Mouse (Mus musculus) limb, embryonic 14.5 days (tissue): ENCODE measurements around the gene Rorc. TPM values are rescaled to one million over a fixed set of nuclear protein-coding genes. Genes with fewer than 3 reads are reported as not detected.

Experiments used
- ATAC-seq: fragments of 200-750 bp; cut with Nextera tagmentation; 2 replicates; pipeline ENCODE4 v1.8.0; 2017; ENCODE audit warnings: low read depth, moderate number of reproducible peaks, moderate TSS enrichment; ENCODE audit not compliant: low FRiP score
- DNase-seq: peaks from one replicate; pipeline ENCODE4 v3.0.0-alpha.2; 2015; ENCODE audit warnings: low spot score
- H3K27ac ChIP-seq: fragments of 300-500 bp; sonication (generic); replicated peaks from 2 replicates; pipeline ENCODE4 v1.5.1; 2014; ENCODE audit warnings: low read depth, mild to moderate bottlenecking, low read length, moderate library complexity, mixed read lengths
- H3K27me3 ChIP-seq: fragments of 300-500 bp; sonication (generic); 2 replicates; pipeline ENCODE4 v1.6.1; 2014; ENCODE audit warnings: low read length, mixed read lengths; ENCODE audit not compliant: control insufficient read depth, insufficient read depth
- H3K36me3 ChIP-seq: fragments of 300-500 bp; sonication (generic); 2 replicates; pipeline ENCODE4 v1.6.1; 2014; ENCODE audit warnings: mild to moderate bottlenecking, low read length, moderate library complexity, mixed read lengths; ENCODE audit not compliant: control insufficient read depth, insufficient read depth
- H3K4me1 ChIP-seq: fragments of 300-500 bp; sonication (generic); 2 replicates; pipeline ENCODE4 v1.6.1; 2014; ENCODE audit warnings: antibody characterized with exemption, low read length, mixed read lengths; ENCODE audit not compliant: control insufficient read depth, insufficient read depth
- H3K4me2 ChIP-seq: fragments of 300-500 bp; sonication (generic); replicated peaks from 2 replicates; pipeline ENCODE4 v1.6.1; 2014; ENCODE audit warnings: low read depth, mild to moderate bottlenecking, low read length, moderate library complexity; ENCODE audit not compliant: severe bottlenecking
- H3K4me3 ChIP-seq: fragments of 300-500 bp; sonication (generic); replicated peaks from 2 replicates; pipeline ENCODE4 v1.5.1; 2014; ENCODE audit warnings: low read length
- H3K9ac ChIP-seq: fragments of 300-500 bp; sonication (generic); 2 replicates; pipeline ENCODE4 v1.6.1; 2014; ENCODE audit warnings: mild to moderate bottlenecking, low read depth, low read length, moderate library complexity; ENCODE audit not compliant: severe bottlenecking
- H3K9me3 ChIP-seq: fragments of 300-500 bp; sonication (generic); 2 replicates; pipeline ENCODE4 v1.6.1; 2016; ENCODE audit warnings: low read length; ENCODE audit not compliant: control insufficient read depth
- POLR2A ChIP-seq: fragments of 200-500 bp; IDR thresholded peaks from 2 replicates; pipeline ENCODE4 v1.8.0; 2012; ENCODE audit warnings: inconsistent platforms, mild to moderate bottlenecking, moderate library complexity, borderline replicate concordance; ENCODE audit not compliant: insufficient read depth, insufficient read length; ENCODE audit errors: extremely low read depth
- WGBS: fragments of 180-500 bp; shearing (Covaris S2); extraction: QIAGEN DNeasy Blood & Tissue Kit; methylation state at CpG from one replicate; pipeline ENCODE4 v1.1.7; 2014; 5-methylcytosine and 5-hydroxymethylcytosine counted together
- polyA plus RNA-seq, 2 experiments: library from polyadenylated mRNA; depleted of rRNA in 1 of 2; stranded (reverse) in 1 of 2; unstranded in 1 of 2; fragments of >200 nt; fragmentation: Nextera tagmentation in 1 of 2; extraction: Ambion mirVana in 1 of 2; gene quantifications; 2 replicates each; pipeline versions ENCODE4 v1.2.1 to v1.2.3; 2012 to 2014

The Rorc gene
- polyA plus RNA-seq, 2 experiments: 2.3 TPM

- no peak for ATAC-seq
- 3% methylated on average over 20 of the region's 20 CpGs for WGBS
- Histone ChIP-seq H3K9ac (peak overlapping the region; percentile 40; the same call in 1 of the 2 replicates), H3K9me3 (no peaks in the 10 kb centered on the region), H3K4me2 (peak overlapping the region; percentile 46), H3K36me3 (no peaks in the 10 kb centered on the region), H3K27ac (no peak overlapping the region), H3K4me1 (no peaks in the 10 kb centered on the region), H3K27me3 (peaks cover 43% of the 10 kb centered on the region), H3K4me3 (peak overlapping the region; percentile 21)
- no peak for TF ChIP-seq POLR2A
- DNase-seq: peak; percentile 13
Observed at GRCm38 (mm10) chr3:94398943-94399481, 26.4 kb downstream of the Rorc start.

- 44% methylated on average over 5 of the region's 5 CpGs for WGBS
- no peaks in the 10 kb centered on the region for H3K36me3 ChIP-seq
- H3K4me3 ChIP-seq: no peak overlapping the region
- DNase-seq (no peak), ATAC-seq (no peak)
- TF ChIP-seq POLR2A: no peak
- H3K4me1 ChIP-seq: no peaks in the 10 kb centered on the region
- H3K27me3 ChIP-seq: peaks cover 43% of the 10 kb centered on the region
- no peak overlapping the region for H3K27ac ChIP-seq
- H3K4me2 ChIP-seq: no peak overlapping the region
- H3K9me3 ChIP-seq: no peaks in the 10 kb centered on the region
- H3K9ac ChIP-seq: 0 out of 2 replicates have a peak overlapping the region, but pooled peaks have one; percentile 40
Observed at GRCm38 (mm10) chr3:94399663-94400310, 27.2 kb downstream of the Rorc start.

GRCm38 (mm10) chr3:94402451-94402850, 29.9 kb downstream of the Rorc start:
- no peak for TF ChIP-seq POLR2A
- no peak overlapping the region for H3K27ac ChIP-seq
- H3K9ac ChIP-seq: no peak overlapping the region
- H3K4me2 ChIP-seq: no peak overlapping the region
- WGBS: 67% methylated on average over 8 of the region's 8 CpGs
- H3K4me1 ChIP-seq: no peaks in the 10 kb centered on the region
- H3K9me3 ChIP-seq: no peaks in the 10 kb centered on the region
- no peak for ATAC-seq
- no peaks in the 10 kb centered on the region for H3K36me3 ChIP-seq
- no peak overlapping the region for H3K4me3 ChIP-seq
- peaks cover 42% of the 10 kb centered on the region for H3K27me3 ChIP-seq
- DNase-seq: no peak

GRCm38 (mm10) chr3:94404366-94405054, 31.9 kb downstream of the Rorc start:
- TF ChIP-seq POLR2A: no peak
- peak; percentile 60 for DNase-seq
- Histone ChIP-seq H3K27ac (no peak overlapping the region), H3K9me3 (no peaks in the 10 kb centered on the region), H3K9ac (no peak overlapping the region), H3K36me3 (no peaks in the 10 kb centered on the region), H3K27me3 (peaks cover 28% of the 10 kb centered on the region), H3K4me3 (no peak overlapping the region), H3K4me1 (no peaks in the 10 kb centered on the region), H3K4me2 (no peak overlapping the region)
- 20% methylated on average over 7 of the region's 7 CpGs for WGBS
- ATAC-seq: peak; percentile 82

- H3K9ac ChIP-seq: no peak overlapping the region
- no peaks in the 10 kb centered on the region for H3K9me3 ChIP-seq
- no peak overlapping the region for H3K4me2 ChIP-seq
- no peaks in the 10 kb centered on the region for H3K4me1 ChIP-seq
- no peak for TF ChIP-seq POLR2A
- 57% methylated on average over 4 of the region's 4 CpGs for WGBS
- H3K4me3 ChIP-seq: no peak overlapping the region
- DNase-seq (no peak), ATAC-seq (no peak)
- H3K36me3 ChIP-seq: no peaks in the 10 kb centered on the region
- no peak overlapping the region for H3K27ac ChIP-seq
- H3K27me3 ChIP-seq: peaks cover 18% of the 10 kb centered on the region
Observed at GRCm38 (mm10) chr3:94405561-94405960, 33.0 kb downstream of the Rorc start.
